Mouse (Mus musculus) cerebellum, adult 9-10 months (tissue): ENCODE results near the gene Baz1b.

Source experiments
- DNase-seq: peaks from one replicate; pipeline ENCODE4 v3.0.0; 2022

Gene Baz1b

DNA sequence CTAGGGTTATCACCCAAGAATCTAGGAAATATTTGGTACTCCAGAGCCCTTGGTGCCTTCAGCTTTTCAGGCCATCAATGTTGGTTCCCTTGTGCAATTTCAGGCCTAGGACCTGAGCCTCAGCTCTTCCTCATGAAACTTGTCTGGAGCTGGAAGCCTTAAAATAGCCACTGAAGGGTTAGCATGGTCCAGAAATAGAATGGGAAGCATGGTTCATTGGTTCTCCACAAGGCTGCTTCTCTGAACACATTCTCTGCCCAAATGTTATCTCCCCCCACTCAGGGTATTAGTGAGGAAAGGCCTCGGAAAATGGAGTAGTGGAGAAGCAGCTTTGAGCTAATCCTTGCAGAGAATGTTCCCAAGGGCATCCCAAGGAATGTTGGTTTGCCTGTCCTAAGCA lies 54.4 kb downstream of the Baz1b start:
- no peak for DNase-seq

DNA sequence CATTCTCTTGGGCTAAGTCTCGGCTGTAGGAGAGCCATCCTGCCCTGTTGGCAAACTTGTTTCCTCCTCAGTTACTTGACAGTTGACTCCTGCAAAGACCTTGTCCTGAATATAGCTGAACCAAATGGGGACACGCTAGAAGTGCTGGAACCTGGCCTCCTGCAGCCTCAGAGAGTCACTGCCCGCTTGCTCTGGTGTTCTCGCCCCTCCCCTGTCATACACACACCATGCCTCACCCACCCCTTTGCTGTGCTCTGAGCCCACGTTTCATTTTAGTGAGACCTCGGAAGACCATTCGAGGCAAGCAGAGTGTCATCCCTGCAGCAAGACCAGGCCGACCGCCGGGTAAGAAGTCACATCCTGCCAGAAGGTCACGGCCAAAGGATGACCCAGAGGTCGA lies 55.1 kb downstream of the Baz1b start:
- no peak for DNase-seq

DNA sequence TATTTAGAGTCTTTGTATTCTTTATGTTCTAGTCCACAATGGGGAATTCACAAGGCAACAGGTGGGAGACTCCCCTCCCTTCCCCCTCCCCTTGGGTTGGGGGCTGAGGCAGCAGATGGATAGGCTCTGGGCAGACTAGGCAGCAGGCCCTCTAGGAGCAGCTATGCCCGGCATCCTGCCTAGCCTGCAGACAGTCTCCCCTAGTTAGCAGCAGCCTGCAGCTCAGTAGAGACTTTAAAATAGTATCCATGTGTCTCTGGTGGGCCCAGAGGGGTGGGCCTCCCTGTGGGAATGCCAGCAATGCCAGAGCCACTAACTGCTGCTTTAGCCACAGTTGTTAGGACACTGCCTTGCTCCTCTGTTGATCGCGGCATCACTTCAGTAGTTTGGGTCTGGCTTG lies 55.5 kb downstream of the Baz1b start:
- no peak for DNase-seq

DNA sequence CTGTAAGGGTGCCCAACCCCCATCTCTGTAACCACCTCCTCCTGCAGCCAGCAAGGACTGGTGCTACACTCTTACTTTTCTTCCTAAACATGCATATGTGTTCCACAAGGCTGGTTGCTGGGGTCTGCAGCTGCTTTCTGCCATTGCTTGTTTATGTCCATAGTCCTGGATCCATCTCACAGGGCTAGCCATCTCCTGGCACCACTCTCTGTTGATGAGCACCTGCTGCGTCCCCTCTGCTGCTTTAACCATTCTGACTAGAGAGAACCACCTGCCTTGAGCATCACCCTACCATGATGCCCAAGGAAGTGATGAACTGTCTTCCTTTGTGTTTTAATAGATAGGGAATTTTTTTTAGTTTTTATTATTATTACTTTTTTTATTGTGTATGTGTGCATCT lies 56.1 kb downstream of the Baz1b start:
- peak; percentile 38 for DNase-seq

DNA sequence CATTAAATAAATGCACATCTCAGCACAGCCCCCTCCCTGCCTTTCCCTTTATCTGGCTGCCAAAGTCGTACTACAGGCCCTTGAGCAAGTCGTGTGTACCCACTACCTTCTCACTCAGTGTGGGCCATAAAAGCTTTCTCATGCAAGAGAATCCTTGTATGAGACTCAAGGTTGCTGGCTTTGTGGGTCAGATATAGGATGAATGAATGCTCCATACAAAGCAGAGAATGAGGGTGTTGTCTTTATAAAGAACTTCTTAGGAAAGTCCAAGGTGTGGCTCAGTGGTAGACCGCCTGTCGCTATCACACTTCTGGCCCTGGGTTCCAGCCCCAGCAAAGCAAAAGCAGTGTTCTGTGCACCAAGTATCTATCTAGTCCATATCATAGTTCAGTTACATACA lies 59.5 kb downstream of the Baz1b start:
- DNase-seq = no peak

DNA sequence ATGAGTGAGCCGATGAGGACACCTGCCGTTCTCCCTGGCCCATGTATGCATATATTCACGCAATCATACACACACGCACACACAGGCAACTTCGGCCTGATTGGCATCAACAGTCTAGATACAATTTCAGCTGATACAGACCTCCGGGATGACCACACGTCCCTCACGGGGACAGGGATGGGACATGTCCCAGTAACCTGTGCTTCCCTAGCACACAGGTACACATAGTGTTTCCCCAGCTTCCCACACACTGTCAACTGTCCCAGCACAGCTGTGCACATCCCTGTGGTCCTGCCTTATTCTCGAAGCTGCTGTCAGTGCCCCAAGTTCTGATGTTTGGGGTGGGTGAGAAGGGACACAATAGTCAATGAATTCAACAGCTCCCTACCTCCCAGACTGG lies 60.3 kb downstream of the Baz1b start:
- no peak for DNase-seq

DNA sequence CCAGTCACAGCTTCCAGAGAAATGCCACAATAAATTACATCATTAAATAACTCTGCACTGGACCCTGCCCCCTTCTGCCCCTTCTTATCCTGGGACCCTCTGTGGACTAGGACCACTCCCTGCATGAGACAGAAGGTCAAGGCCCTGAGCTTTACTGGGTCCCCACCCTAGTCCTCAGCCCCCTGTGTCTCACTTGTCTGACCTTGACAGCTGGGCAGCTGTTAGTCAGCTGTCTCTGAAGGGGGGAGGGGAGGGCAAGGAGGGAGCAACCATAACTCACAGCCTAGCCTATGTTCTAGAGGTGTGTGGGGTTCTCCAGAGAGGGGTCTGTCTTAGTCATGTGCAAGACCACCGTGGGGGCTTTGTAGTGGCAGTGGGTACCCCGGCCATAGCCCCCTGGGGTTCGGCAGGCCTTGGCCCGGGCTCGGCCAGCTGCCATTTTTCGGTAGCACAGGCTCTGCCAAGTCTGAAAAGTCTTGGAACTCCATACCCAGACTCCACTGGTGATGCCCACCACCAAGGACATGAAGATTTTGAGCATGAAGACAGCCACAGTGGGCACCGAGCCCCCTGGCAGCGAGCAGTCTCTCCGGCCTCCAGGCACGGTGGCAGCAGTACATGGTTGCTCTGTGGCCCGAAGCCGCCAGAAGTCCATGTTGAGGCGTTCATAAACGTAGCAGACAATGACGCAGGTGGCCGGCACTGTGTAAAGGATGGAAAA lies 62.1 kb downstream of the Baz1b start:
- no peak for DNase-seq

DNA sequence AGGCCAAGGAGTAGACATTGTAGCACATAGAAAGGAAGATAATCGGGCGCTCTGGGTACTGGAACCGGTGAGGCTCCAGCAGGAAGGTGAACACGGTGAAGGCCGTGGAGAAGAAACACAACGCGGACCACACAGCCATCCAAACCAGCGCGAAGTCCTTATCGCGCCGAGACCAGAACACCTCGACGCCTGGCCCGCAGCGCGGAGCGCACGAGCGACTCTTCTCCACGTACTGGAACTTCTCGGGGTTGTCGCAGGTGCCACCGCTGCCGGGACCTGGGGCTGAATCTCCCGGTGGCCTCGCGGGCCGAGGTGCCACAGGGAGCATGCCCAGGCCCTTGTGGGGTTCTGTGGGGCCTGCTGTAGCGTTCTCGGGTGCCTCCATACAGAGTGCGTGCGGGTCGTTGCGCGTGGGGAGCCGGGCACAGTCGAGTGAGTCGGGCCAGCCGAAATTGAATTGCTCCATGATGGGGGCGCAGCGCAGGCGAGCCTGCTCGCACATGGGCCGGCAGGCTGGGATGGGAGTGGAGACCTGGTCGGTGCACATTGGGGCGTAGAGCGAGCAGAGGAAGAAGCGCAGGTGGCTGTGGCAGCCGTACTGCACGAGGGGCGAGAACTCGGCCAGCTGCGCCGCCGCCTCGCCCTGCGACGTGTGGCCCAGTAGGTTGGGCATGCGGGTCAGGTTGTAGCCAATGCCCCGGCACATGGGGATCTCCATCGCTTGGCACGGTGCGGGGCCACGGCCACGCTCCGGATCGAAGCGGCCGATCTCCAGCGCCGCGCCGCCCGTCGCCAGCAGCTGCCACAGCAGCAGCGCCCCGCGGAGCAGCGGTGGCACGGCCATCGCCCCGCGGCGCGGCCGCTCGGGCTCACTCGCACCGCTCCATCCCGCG lies 63.4 kb downstream of the Baz1b start:
- no peak for DNase-seq

DNA sequence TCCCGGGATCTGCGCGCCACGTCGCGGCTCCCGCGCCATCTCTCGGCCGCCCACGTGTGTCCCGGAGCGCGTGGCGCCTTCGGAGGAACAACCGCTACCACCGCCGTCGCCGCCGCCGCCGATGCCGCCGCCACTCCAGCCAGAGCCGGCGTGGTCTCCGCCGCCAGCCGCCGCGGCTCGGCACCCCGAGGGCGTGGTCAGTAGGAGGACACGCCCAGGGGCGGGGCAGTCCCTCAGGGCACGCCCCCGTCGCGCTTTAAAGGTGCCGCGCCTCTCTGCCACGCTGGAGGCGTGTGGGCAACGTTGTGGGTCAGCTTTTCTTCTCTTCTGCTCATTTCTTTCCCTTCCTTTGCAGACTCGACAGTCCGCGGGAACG lies 64.0 kb downstream of the Baz1b start, which contains the start of gene Fzd9:
TSS of gene Fzd9 (minus strand) at position 152 of the 376 bp plus-strand sequence.
- DNase-seq = peak; percentile 47

DNA sequence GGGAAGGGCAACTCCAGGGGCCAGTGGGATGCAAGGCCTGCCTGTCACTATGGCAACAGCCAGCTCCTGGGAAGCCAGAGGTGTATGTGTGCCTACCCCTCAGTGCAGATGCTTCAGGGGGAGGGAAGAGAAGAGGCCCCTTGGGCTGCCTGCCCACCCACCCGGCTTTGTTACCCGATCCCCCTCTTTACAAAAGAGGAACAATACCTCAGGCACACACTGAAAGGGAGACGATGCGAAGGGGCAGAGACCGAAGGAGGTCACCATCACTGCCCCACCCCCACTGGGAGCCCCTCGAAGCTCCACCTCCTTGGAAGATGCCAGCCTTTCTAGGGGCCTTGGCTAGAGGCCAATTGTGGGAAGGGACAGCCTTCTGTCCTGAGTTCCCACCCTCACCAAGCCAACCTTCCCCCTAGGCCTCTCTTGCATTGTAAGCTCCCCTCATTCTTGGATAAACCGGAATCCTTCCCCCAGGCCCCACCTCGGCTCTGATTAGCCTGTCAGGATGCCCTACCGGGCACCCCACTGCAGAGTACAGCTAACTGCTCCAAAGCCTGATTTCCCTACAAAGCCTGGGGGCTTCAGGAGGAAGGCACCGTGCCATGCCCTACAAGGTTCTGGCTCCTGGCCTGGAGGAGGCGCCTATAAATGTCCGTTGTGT lies 66.8 kb downstream of the Baz1b start:
- DNase-seq = no peak

DNA sequence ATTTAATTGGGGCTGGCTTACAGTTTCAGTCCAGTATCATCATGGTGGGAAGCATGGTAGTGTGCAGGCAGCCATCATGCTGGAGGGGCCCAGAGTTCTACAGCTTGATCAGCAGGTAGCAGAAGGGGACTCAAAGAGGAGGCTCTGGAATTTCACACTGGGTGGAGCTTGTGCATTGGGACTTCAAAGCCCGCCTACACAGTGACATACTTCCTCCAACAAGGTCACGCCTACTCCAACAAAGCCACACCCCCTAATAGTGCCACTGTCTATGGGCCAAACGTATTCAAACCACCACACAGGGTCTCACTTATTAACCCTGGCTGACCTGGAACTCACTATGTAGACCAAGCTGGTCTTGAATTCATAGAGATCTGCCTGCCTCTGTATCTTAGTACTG lies 69.1 kb downstream of the Baz1b start:
- DNase-seq = no peak

DNA sequence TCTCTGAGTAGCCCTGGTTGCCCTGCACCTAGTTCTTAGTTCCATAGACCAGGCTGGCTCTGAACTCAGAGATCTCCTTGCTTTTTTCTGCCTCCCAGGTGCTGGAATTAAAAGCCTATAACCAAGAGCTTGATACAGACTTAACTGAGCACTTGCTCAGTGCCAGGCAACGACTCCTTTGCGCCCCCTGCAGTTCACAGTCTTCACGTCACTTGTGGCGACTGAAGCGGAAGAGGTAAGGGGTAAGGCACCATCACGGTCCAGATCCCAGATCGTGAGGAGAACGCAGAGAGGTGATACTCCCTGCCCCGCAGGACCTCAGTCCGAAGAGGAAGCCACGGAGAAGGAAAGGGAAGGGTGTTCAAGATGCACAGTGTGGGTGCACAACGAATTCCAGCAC lies 70.5 kb downstream of the Baz1b start:
- DNase-seq = no peak

DNA sequence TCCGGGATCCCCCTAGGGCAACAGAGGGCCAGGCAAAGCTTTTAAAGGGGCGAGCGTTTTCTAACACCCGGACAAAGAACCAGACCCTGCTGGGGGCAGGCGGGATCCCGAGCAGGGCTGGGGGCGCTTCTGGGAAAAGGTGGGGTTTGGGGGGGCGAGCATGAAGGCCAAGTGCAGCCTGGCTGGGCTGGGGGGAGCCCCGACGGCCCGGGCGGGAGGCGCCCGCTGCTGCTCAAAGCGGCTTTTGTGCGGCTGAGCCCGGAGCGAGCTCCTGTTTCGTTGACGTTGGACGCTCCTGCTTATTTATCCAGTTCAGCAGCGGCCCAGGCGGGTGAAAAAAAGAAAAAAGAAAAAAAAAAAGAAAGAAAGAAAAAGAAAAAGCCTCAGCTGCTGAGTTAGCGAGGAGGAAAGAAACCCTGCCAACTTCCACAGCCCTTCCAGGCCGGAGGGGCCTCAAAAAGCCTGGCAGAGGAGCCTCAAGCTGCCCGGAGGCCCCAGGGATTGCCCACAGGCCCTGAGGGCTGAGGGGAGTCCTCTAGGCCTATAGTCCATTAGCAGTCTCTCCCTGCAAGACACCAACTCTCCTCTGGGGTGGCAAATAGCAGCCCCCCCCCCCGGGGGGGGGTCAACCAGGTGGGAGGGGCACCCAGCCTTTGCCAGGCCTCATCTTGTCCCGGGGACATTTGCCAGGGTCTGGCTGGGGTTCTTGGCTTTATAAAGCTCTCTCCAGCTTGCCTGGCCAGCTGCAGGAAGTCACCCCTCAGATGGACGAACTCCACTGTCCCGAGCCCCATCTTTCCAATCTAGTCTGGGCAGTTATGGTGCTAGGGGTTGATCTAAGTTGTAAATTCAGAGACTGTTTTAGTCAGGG lies 71.5 kb downstream of the Baz1b start:
- no peak for DNase-seq

DNA sequence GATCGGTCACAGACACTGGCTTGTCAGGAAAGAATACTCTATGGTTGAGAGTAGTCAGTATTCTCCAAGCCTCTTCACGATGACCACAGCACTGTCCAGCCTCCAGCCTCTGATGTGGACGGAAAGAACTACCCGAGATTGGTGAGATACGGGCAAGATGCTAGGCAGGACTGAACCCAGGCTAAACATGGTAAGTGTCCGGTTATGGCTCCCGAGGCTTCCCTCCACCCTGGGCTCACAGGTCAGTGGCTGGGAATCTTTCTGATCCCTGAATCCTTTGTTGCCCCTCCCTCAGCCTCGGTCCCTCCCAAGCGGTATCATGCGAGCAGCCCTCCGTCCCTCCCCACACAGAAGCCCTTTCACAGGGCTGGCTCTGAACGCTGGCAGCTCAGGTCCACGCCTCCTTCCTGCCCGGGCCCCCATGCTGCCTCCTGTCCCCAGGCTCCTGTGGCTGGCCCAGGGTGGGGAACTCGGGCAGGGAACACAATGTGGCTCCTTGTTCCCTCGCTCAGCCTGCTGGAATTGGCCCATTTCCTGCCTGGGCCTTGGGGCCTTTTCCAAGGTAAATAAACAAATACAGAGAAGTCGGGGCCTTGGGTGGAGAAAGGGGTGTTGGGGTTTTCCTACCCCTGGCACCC lies 76.9 kb downstream of the Baz1b start:
- DNase-seq = no peak

DNA sequence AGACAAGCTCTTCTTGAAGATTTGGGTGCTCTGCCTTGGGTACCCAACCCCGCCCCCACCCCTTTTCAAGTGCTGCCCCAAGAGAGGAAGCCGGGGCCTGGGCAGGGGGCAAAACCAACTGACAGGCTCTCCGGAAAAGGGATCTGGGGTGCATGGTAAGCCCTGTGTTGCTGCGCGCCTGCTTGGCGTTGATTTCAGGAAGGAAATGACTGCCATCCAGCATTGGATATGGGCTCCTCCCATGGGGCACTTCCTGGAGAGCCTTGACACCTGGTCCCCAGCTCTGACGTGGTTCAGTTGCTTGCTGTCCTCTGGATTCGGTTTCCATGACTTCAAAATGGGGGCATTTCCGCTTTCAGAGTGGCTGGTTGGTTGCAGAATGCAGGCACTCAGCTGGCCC lies 77.5 kb downstream of the Baz1b start:
- no peak for DNase-seq

DNA sequence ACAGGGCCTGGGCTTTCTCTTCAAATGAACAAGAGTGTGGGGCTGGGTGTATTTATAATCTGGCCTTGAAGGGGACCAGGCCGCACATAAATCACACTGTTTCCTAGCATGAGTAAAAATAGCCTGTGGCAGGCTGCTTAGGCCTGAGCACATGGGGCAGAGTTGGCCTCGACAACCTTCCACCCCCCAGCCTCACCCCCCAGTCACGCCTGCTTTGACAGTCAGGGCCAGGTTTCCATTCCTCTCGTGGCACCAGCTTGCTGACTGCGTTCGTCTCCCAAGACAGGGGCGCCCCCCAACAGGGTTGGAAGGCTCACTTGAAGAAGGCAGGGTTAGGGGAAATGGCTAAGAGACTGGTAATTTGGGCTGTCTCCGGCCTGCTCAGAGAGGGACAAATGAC lies 82.4 kb downstream of the Baz1b start:
- no peak for DNase-seq

DNA sequence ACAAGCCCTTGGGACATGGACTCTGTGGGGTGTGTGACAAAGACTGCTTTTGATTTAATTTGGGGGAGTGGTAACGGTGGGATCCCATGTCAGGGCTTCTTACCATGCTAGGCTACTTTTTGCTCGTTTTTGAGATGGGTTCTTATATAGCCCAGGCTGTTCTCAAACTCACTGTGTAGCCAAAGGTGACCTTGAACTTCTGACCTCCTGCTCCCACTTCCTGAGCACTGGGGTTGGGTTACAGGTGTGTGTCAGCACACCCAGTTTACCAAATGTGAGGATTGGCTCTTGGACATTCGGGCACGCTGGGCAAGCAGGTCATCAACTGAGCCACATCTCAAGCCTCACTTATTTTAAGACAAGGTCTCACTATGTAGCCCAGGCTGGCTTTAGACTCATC lies 83.3 kb downstream of the Baz1b start:
- DNase-seq = no peak

DNA sequence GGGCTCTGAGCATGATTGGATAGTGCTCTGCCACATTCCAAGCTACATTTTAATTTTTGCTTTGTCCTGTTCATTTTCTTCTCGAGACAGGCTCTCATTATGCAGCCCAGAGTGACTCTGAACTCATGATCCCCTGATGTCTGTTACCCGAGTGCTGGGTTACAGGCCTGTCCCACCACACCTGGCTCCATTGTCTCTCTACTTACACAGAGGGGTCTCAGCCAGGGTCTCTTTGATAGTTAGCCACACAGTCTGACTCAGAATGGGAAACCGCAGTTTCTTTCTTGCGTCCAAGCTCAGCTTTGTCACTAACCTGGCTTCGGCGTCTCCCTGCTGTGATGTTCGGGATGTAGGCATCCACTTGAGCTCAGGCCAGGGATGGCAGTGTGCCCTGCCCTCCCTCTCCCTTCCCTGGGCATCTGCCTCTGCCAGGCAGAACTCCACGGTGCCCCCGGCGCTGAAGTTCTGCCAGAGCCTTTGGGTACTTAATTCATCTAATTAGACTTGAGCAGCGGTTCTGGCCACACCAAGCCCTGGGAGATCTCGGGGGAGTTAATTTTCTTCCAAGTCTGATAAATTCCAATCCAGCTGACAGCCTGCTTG lies 84.6 kb downstream of the Baz1b start:
- peak; percentile 32 for DNase-seq

DNA sequence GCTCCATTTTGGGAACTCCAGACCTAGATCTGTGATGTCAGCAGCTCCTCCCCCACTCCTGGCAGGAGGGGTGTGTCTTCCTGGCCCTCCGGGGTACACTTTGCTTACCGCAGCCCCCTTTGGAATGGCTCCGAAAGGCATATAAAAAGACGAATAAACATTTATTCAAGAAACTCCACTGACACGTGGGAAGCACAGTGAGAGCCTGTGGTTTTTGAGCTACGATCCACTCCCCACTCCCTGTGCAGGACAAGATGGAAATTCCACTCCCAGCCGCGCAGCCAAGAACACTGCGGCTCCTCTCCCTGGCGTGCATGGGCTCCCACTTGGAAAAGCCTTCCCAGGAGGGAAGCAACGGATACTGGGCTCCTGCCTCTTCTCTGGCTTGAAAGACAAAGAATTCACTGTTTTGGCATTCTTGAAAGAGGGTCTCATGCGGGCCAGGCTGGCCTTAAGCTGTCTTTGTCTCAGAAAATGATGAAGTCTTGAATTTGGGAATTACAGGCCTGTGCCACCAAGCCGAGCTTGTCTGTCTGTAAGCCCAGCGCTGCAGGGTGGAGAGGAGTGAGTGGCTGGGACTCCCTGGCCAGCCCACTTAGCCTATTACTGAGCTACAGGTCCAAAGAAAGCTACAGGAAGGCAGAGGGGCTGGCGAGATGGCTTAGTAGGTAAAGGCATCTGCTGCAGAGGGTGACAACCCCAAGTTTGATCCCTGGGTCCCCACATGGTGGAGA lies 87.8 kb downstream of the Baz1b start:
- no peak for DNase-seq

DNA sequence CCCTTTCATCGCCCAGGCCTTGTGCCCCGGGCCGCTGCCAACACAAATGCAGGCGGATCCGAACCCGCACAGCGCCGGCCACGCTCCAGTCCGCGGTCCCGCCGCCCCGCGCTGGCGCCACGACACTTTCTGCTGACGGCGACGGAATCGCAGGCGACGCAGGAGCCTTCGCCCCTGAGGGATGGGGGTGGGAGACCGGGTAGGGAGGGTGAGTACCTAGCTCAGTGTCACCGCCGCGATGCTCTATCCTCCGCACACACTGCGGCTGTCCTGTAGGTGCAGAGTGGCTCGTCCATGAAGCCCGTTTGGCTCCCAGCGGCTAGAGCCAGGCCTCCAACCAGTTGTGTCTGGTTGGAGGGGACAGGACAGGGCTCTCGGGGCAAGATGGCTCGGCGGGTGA lies 89.5 kb downstream of the Baz1b start:
- DNase-seq = no peak

DNA sequence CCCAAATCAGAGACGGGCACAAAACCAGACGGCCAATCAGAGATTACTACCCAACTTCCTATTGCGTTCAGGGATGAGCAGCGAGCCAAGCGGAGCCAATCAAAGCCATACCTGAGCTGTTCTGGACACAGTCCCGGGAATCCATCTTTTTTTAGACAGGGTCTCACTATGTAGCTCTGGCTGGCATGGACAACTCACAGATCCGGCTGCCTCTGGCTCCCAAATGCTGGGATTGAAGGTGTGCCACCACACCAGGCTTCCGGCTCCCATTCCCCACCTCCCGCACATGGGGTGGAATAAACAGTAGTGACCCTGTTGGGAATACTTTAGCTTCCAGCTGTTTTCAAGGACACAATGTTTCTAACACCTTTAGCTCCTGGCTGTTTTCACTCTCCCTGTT lies 93.2 kb downstream of the Baz1b start:
- DNase-seq = no peak
